Mouse (Mus musculus) E14TG2a.4 (cell line): ENCODE measurements around the gene Ccdc187.

Source experiments
- H3K27me3 ChIP-seq: 2 replicates; pipeline ENCODE4 v1.6.1; 2014; ENCODE audit warnings: low read length, control low read depth; ENCODE audit not compliant: insufficient read depth
- H3K36me3 ChIP-seq: 2 replicates; pipeline ENCODE4 v1.6.1; 2014; ENCODE audit warnings: low read length, control low read depth; ENCODE audit not compliant: insufficient read depth
- H3K4me1 ChIP-seq: replicated peaks from 2 replicates; pipeline ENCODE4 v1.6.1; 2014; ENCODE audit warnings: low read depth, low read length, control low read depth
- H3K4me3 ChIP-seq: replicated peaks from 2 replicates; pipeline ENCODE4 v1.5.1; 2014; ENCODE audit warnings: mild to moderate bottlenecking, low read length
- H3K9me3 ChIP-seq: 2 replicates; pipeline ENCODE4 v1.6.1; 2014; ENCODE audit warnings: low read length, control low read depth
- CTCF ChIP-seq: conservative IDR thresholded peaks from 2 replicates; pipeline ENCODE4 v1.5.1; 2014; ENCODE audit warnings: low read length
- NANOG ChIP-seq: IDR thresholded peaks from 2 replicates; pipeline ENCODE4 v1.6.1; 2014; ENCODE audit warnings: borderline replicate concordance, low read length, mixed read lengths
- POU5F1 ChIP-seq: IDR thresholded peaks from 2 replicates; pipeline ENCODE4 v1.6.1; 2014; ENCODE audit warnings: low read length, borderline replicate concordance

The Ccdc187 gene

DNA sequence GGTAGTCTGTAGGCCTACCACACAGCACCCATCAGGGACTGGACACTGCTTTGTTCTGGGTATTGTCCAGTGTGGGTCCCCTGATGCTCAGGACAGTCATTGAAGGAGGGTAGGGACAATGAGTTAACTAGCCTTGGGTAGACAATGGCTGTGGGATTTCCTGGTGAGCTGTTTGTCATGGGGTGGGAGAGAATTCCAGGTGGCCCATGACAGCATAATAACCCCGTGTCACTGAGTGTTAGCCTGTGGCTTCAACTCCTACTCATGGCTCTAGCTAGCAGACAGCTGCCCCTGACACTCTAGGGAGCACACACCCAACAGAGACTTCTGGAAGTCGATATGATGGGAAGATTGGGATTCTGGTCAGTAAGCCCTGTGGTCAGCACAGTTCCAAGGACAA is at the start of gene Ccdc187:
Gene Ccdc187 (minus strand): TSS at position 101 of the 400 bp plus-strand sequence.
- no peaks in the 10 kb centered on the region for H3K36me3 ChIP-seq
- H3K4me1 ChIP-seq, result peaks cover 30% of the 10 kb centered on the region
- H3K4me3 ChIP-seq, result no peak within 1 kb of the TSS
- no peaks in the 10 kb centered on the region for H3K9me3 ChIP-seq
- TF ChIP-seq POU5F1 (no peak), CTCF (no peak), NANOG (no peak)
- H3K27me3 ChIP-seq, result peaks cover 10% of the 10 kb centered on the region; the same call in 1 of the 2 replicates

DNA sequence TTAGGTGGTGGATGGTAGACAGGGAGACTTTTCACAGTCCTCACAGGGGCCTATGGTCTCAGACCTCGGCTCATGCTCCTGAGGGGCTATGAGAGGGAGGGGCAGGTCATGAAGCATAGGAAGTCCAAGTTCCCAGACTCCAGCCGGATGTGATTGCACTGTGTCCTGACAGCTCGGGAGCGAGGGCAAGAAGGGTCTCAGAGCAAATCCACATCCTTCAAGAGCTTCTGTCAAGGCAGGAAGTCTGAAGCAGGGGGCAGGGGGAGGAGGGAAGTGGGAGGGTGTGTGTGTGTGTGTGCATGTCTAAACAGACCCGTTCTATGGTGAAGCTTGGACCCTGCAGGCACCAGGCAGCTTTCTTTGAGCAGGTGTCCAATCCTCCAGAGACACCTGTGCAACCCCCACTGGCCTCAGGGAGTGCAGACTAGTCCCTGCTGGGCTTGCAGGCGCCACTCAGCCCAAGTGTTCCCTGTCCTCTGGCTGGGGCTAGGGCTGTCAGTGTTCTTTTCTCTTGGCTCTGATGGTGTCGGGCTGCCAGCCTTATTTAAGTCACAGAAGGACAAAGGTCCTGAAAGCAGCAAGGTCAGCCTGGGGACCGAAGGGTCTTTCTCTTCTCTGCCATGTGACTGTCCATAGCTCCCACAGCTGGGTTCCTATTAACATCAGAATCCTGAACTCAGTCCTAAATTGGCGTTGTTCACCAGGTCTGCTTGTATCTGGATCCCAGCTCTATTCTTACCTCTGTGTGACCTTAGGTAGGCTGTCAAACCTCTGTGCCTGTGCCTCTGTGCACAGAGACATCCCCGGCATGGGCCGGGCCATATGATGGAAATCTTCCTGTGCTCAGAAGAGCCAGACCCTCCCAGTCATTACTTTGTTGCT is 48.5 kb upstream of the Ccdc187 start:
- Histone ChIP-seq H3K27me3 (peaks cover 2% of the 10 kb centered on the region; the same call in 1 of the 2 replicates), H3K4me1 (peaks cover 40% of the 10 kb centered on the region), H3K9me3 (no peaks in the 10 kb centered on the region), H3K4me3 (0 out of 2 replicates have a peak overlapping the region, but pooled peaks have one; percentile 10), H3K36me3 (peaks cover 2% of the 10 kb centered on the region; the same call in 1 of the 2 replicates)
- TF ChIP-seq CTCF, result no peak
- TF ChIP-seq POU5F1, result no peak
- TF ChIP-seq NANOG, result 0 out of 2 replicates have a peak, but pooled peaks have one; percentile 8

GRCm38 (mm10) chr2:26342044-26342443 is 47.7 kb upstream of the Ccdc187 start:
- Histone ChIP-seq H3K36me3 (peaks cover 2% of the 10 kb centered on the region; the same call in 1 of the 2 replicates), H3K9me3 (no peaks in the 10 kb centered on the region), H3K4me1 (peaks cover 38% of the 10 kb centered on the region), H3K4me3 (no peak overlapping the region), H3K27me3 (peaks cover 2% of the 10 kb centered on the region; the same call in 1 of the 2 replicates)
- TF ChIP-seq CTCF, result no peak
- TF ChIP-seq NANOG, result no peak
- no peak for TF ChIP-seq POU5F1

DNA sequence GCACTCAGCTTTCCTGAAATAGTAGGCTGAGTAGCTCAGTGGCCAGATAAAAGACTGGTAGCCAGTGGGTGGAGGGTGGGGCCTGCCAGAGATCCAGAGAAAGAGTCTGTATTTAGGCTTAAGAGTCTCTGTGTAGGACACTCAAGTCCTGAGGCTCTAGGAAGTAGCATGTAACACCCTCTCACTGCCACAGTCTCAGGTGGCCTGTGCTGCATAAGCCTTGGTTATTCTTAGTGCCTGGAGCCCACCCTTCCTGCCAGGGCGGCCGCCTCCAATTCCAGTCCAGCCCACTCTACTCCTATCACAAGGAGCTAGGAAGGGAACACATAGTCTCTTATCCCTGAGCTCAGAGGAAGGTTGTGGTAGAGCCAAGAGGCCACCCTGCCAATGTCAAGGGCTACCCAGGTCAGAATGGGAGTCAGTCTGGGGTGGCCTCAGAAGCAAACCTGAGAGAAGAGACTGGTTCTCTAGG is 47.2 kb upstream of the Ccdc187 start:
- Histone ChIP-seq H3K36me3 (peaks cover 2% of the 10 kb centered on the region; the same call in 1 of the 2 replicates), H3K4me3 (no peak overlapping the region), H3K9me3 (no peaks in the 10 kb centered on the region), H3K27me3 (peaks cover 2% of the 10 kb centered on the region; the same call in 1 of the 2 replicates), H3K4me1 (peaks cover 38% of the 10 kb centered on the region)
- TF ChIP-seq POU5F1, result no peak
- TF ChIP-seq CTCF, result no peak
- TF ChIP-seq NANOG, result no peak

GRCm38 (mm10) chr2:26339204-26339551 is 44.8 kb upstream of the Ccdc187 start:
- H3K36me3 ChIP-seq, result peaks cover 2% of the 10 kb centered on the region; the same call in 1 of the 2 replicates
- H3K9me3 ChIP-seq, result no peaks in the 10 kb centered on the region
- H3K4me1 ChIP-seq, result peaks cover 33% of the 10 kb centered on the region
- H3K4me3 ChIP-seq, result no peak overlapping the region
- TF ChIP-seq CTCF, result no peak
- no peak for TF ChIP-seq POU5F1
- TF ChIP-seq NANOG, result no peak
- peaks cover 2% of the 10 kb centered on the region; the same call in 1 of the 2 replicates for H3K27me3 ChIP-seq

GRCm38 (mm10) chr2:26338302-26339203 is 44.2 kb upstream of the Ccdc187 start:
- H3K27me3 ChIP-seq, result peaks cover 2% of the 10 kb centered on the region; the same call in 1 of the 2 replicates
- peaks cover 2% of the 10 kb centered on the region; the same call in 1 of the 2 replicates for H3K36me3 ChIP-seq
- H3K9me3 ChIP-seq, result no peaks in the 10 kb centered on the region
- H3K4me1 ChIP-seq, result peaks cover 26% of the 10 kb centered on the region
- H3K4me3 ChIP-seq, result no peak overlapping the region
- TF ChIP-seq NANOG (no peak), POU5F1 (no peak), CTCF (no peak)

DNA sequence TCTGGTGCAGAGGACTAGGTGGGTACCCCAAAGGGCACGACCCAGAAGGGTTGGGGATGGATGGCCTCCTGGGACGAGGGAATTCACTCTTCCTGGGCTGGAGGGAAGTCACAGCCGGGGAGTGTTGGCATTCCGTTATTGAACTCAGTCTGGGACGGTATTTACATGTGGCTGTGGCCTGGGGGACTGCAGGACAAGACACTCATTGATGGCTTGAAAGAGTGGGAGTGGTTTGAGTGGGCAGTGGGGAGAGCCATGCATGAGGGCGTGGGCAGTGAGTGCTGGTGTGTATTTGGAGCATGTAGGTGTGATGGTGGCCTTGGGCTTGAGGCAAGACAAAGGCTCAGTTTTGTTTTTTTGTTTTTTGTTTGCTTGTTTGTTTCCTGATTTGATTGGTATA is 36.3 kb upstream of the Ccdc187 start:
- TF ChIP-seq POU5F1 (no peak), CTCF (no peak), NANOG (no peak)
- no peak overlapping the region for H3K4me3 ChIP-seq
- H3K27me3 ChIP-seq, result no peaks in the 10 kb centered on the region
- peaks cover 39% of the 10 kb centered on the region for H3K4me1 ChIP-seq
- H3K36me3 ChIP-seq, result no peaks in the 10 kb centered on the region
- no peaks in the 10 kb centered on the region for H3K9me3 ChIP-seq
